Mouse (Mus musculus): Measurements from ENCODE around the gene Kif1b.
"Not testable (repeated sequence)": the region's sequence is repeated elsewhere in the genome, so short reads cannot be mapped to it uniquely, and the experiment has no call there.

Kif1b gene

DNA sequence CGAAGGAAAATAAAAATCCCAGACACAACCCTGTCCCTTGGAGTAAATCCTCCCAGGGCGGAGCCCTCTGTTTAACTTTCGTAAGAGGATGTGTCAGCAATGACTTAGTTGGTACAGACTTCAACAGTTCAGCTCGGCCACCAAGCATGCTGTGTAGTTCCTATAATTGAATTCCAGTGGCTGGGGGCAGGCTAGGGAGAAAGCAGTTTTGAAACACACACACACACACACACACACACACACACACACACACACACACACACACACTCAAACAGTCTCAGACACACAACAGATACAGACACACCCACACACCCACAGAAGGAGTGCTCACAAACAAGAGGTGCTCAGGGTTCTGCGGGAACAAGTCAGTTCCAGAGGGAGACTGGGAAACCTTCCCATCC is 135.9 kb downstream of the Kif1b start:
- no peak for DNase-seq (ENCODE audit: low read depth, low spot score)

GRCm38 (mm10) chr4:149170394-149170931 is 137.0 kb downstream of the Kif1b start:
- no peak for DNase-seq (ENCODE audit: low read depth, low spot score)

DNA sequence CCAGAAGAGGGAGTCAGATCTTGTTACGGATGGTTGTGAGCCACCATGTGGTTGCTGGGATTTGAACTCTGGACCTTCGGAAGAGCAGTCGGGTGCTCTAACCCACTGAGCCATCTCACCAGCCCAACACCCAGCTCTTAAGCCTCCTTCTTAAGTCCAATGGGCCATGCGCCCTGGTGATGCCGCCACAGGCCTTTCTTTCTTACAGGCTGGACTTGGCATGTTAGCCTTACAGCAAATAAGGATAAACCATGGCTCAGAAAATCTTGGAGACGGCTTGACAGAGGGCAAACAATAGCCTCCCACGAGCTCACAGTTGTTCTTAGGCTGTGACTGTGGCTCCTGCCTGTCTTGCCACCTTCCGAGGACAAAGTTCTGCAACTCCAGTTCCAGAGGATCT is 137.6 kb downstream of the Kif1b start:
- not testable (repeated sequence) for DNase-seq (ENCODE audit: low read depth, low spot score)

DNA sequence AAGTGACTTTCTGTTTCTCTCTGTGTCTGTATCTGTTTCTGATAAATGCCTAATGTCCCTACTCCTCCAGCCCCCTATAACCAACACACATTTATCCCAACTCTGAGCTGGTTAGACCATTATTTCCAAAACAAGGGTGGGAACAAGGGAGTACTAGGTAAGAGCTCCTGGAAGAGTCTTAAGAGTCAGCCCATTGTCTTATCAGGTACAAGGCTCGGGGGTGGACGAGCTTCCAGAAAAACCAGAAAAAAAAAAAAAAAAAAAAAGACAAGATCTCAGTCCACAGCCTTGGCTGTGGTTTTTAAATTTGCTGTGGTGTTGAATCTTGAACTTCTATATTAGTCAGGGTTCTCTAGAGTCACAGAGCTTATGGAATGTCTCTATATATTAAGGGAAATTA is 139.5 kb downstream of the Kif1b start:
- DNase-seq (ENCODE audit: low read depth, low spot score), result no peak

GRCm38 (mm10) chr4:149166957-149167611 is 140.4 kb downstream of the Kif1b start:
- DNase-seq (ENCODE audit: low read depth, low spot score), result no peak

DNA sequence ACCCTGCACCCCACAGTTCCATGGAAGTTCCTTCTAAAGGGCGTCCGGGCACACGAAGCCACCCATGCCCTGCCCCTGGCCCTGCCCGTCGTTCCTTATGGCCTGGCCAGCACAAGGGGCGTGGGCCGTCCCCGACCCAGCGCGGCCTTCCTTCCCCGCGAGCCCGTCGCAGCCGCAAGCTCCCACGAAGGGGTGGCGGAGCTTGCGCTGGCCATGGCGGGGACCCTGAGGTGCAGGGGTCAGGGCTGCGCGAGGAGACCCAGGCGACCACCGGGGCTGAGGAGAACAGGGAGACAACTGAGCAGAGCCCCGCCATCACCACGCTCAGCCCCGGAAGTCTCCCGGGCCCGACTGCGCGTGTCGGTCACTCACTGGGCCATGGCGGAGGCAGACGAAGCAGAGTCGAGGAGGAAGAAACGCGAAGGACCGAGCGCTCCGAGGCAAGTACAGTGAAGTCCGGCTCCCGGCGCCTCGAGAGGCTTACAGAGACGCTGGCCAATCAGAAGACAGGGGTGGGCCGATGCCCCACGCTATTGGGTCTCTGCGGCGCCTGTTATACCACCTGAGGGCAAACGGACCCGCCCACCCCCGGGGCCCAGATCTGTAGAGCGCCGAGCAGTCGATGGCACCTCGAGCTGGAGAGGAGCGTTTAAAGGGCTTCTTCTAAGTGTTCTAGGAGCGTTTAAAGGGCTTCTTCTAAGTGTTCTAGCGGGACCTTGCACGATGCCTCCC is 141.1 kb downstream of the Kif1b start, which contains the start of gene Pgd:
Gene Pgd (minus strand): TSS at position 557 of the 732 bp plus-strand sequence.
- DNase-seq (ENCODE audit: low read depth, low spot score), result peak; percentile 97

DNA sequence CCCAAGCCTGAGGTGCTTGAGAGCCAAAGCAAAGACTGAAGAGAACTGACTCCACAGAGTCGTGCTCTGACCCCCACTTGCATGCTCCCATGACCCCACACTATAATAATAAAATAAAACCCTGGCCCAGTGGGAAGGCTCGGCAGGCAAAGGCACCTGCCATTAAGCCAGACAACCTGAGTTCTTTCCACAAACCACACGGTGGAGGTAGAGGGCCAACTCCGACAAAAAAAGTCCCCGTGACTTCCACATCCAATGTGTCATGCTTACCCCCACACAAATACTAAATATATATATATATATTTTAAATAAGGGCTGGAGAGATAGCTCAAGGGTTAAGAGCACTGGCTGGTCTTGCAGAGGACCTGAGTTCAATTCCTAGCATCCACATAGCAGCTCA is 143.3 kb downstream of the Kif1b start:
- DNase-seq (ENCODE audit: low read depth, low spot score), result no peak

- no peak for DNase-seq (ENCODE audit: low read depth, low spot score)
Measured at GRCm38 (mm10) chr4:149163196-149163595, 144.3 kb downstream of the Kif1b start.

- DNase-seq (ENCODE audit: low read depth, low spot score), result no peak
Measured at GRCm38 (mm10) chr4:149161166-149161565, 146.3 kb downstream of the Kif1b start.

- DNase-seq (ENCODE audit: low read depth, low spot score), result no peak
Measured at GRCm38 (mm10) chr4:149159891-149160290, 147.6 kb downstream of the Kif1b start.

GRCm38 (mm10) chr4:149159203-149159602 is 148.3 kb downstream of the Kif1b start:
- no peak for DNase-seq (ENCODE audit: low read depth, low spot score)

DNA sequence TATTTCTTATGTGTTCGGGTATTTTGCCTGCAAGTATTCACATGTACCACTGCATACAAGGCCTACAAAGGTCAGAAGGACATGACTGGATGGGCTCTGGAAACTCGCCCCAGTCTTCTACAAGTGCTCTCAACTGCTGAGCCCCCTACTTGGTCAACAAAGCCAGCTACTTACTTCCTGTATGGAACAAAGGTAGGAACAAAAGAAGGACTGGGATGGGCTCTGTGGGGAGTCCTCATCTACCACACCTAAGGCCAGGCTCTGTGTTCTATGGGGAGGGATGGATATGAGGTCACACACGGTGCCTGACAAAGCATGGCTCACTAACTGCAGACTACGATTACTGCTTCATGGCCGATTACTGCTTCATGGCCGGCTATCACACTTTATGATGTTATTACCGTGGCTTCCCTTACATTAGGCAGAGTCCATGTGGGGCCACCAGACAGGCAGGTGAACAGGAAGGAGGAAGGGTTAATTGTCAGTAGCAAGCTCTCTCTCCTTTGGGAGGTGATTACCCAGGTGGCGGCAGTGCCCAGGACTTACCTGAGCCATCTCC is 150.0 kb downstream of the Kif1b start:
- DNase-seq (ENCODE audit: low read depth, low spot score), result no peak

DNA sequence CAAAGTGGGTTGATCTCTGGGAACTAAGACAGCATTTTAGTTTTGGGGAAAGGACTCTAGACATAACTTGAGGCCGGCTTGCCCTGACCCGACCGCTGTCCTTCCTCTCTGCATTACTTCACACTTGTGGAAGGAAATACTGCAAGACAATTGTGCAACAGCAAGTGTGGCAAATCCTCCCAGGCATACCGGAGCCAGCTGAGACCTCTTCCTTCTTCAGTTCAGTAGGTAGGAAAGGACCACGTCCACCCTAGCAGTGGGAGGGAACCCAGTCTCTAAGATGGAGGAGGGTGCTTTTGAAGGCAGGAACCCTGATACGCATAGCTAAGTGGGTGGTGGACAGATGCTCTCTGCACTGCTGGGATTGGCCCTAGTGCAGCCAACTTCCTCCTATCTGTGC is 151.8 kb downstream of the Kif1b start:
- DNase-seq (ENCODE audit: low read depth, low spot score), result no peak

GRCm38 (mm10) chr4:149154859-149155258 is 152.6 kb downstream of the Kif1b start:
- DNase-seq (ENCODE audit: low read depth, low spot score), result no peak

DNA sequence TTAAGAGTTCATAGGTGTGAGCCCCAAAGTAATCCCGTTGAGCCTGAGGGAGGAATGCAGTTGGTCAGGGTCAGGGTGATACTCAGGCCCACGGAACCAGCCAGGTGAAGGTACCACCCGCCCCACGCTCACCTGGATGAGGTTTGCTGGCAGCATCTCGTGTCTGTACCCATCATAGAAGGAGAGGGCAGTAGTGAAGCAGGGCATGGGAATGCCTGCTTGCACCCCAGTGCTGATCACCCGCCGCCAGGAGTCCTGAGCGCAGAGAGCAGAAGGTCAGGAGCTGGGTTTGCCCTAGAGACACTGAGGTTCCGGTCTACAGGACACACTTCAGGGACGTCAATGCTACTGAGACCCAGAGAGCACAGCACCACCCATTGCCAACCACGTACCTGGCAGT is 156.8 kb downstream of the Kif1b start:
- no peak for DNase-seq (ENCODE audit: low read depth, low spot score)

DNA sequence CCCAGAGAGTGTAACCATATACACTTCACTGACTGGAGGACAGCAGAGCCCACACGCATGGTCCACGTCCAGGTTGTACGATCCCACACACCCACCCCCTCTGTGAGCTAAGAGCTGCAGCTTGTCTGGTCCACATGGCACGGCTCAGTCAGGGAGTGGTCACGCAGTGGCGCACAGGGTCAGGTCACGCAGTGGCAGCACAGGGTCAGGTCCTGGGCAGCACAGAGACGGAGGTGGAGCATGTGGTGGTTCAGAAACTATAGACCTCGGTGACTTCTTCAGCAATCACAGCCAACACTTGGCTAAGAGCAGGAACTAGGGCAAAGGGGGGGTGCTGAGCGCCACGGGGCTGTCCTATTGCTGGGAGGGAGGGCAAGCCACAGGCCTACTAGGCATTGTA is 157.2 kb downstream of the Kif1b start:
- no peak for DNase-seq (ENCODE audit: low read depth, low spot score)

DNA sequence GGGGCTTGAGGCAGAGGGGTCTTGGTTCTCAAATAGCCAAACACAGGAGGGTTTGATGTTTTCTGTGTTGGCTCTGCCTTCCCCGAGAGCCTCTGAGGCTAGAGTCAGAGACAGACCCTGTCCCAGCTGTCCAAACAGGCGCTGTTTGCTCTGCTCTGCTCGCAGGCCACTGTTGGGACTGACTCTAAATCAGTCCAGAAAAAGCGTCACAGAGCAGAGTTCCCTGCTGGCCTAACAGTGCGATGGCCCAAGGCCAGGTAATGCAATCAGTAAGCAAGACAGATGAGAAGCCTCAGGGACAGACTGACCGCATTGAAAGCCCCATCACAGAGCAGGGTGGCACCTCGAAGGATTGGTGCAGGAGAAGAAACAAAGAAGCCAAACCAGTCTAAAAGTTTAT is 157.9 kb downstream of the Kif1b start:
- no peak for DNase-seq (ENCODE audit: low read depth, low spot score)

- DNase-seq (ENCODE audit: low read depth, low spot score), result no peak
Measured at GRCm38 (mm10) chr4:149149196-149149595, 158.3 kb downstream of the Kif1b start.

DNA sequence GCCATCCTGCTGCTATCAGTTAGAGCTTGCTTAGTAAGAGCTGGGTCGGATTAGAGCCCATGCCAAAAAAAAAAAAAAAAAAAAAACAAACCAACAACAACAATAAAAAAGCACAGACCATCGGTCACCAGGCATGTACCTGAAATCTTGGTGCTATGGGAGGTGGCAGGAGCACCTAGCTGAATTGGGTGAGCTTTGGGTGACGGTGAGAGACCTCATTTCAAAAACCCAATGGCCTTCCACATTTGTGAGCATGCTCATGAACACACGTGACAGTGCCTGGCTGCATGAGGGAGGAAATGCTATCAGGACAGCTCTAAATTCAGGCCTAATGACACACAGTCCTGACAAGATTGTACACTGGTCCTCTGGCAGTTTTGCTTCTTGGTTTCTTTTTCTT is 159.4 kb downstream of the Kif1b start:
- no peak for DNase-seq (ENCODE audit: low read depth, low spot score)

GRCm38 (mm10) chr4:149147528-149147927 is 160.0 kb downstream of the Kif1b start:
- DNase-seq (ENCODE audit: low read depth, low spot score), result no peak

DNA sequence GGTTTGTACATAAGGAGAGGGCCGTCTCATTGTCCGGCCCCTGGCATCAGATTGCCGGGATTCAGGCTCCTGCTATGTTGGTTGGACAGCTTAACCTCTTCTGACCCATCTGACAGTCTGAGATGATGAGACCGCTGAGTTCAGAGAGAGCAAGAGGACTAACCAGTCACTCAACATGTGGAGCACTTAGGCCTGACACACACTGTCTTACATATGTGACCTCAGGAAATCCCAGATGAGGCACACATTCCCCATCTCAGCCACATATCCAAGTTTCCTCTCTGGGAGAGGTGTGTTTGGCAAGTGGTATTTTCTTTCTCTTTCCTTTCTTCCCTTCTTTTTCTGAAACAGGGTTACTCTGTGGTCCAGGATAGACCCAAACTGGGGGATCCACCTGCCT is 162.3 kb downstream of the Kif1b start:
- DNase-seq (ENCODE audit: low read depth, low spot score), result no peak

DNA sequence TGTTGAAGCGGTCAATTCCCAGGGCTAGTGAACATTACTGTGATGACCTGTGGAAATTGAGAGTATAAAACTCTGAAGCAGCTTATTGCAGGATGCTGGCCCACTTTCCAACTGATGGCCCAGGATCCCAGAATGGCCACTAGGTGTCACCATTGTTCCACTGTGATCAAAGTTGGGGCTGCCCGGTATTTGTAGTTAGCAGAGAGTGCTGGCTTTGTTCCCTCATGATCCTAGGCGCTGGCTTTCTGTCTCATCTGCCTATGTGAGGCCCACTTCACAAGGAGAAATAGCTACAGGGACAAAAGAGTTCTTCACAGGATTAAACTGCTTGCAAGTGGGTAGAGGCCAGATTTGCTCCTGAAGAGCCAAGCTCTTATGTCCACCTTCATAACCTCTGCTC is 163.0 kb downstream of the Kif1b start:
- DNase-seq (ENCODE audit: low read depth, low spot score), result peak; percentile 87

DNA sequence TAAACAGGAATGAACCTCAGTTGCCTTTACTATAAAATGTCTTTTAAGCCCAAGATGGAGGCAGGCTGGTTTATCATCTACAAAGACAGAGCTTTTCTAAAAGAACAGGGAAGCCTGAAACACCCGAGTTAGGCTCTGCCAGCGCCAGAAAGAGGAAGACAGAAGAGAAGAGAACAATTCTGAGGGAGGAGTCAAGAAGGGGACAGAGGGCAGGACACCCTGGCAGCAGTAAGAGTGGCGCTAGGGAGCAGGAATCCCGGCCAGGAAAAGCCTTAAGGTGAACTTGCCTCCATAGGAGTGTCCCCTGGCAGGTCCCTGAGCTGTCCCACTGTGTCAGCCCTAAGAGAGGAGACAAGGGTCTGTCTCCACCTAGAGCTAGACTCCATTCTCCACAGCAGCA is 163.9 kb downstream of the Kif1b start:
- DNase-seq (ENCODE audit: low read depth, low spot score), result no peak
